Mouse (Mus musculus): Measurements from ENCODE around the gene Slc12a8. TPM values are rescaled to one million over a fixed set of nuclear protein-coding genes. Genes with fewer than 3 reads are reported as not detected.

The Slc12a8 gene
- total and polyA plus RNA-seq, 3 experiments, result 12.2 to 17.4 (median 16.5) TPM

GRCm38 (mm10) chr16:33658121-33658520 lies 141.0 kb downstream of the Slc12a8 start:
- no peak for DNase-seq (ENCODE audit: extremely low read depth)
- dilution Hi-C loops (cut with MboI; ENCODE audit: extremely low pct_ligation_motif_present, extremely low pct_unique_long_range_greater_than_20kb, low sequenced_read_pairs), result no loop called here
- no peak overlapping the region for H3K9ac ChIP-seq (ENCODE audit: insufficient read depth, low read depth)
- H3K9me3 ChIP-seq (replicated peaks; ENCODE audit: low read length), result peaks cover 2% of the 10 kb centered on the region
- in situ Hi-C loops (cut with MboI; ENCODE audit: low pct_ligation_motif_present, low pct_unique_long_range_greater_than_20kb, low sequenced_read_pairs), result no loop called here
- H3K4me2 ChIP-seq (ENCODE audit: insufficient read depth, low read depth, poor library complexity, severe bottlenecking), result no peak overlapping the region
- H3K79me2 ChIP-seq (replicated peaks; ENCODE audit: control insufficient read depth, extremely low read depth, insufficient read depth, poor library complexity, severe bottlenecking), result no peaks in the 10 kb centered on the region
- TF ChIP-seq BHLHE40 (IDR thresholded peaks at IDR 0.05; ENCODE audit: low read depth, low read length), result no peak
- TF ChIP-seq MXI1 (IDR thresholded peaks at IDR 0.05; ENCODE audit: low read depth, low read length), result no peak
- TF ChIP-seq MAX (IDR thresholded peaks at IDR 0.05; ENCODE audit: low read length), result no peak
- TF ChIP-seq MEF2A (IDR thresholded peaks at IDR 0.05; ENCODE audit: borderline replicate concordance, low read depth, low read length), result no peak
- TF ChIP-seq ZMIZ1 (IDR thresholded peaks at IDR 0.05; ENCODE audit: low read depth, low read length), result no peak
- no peak for TF ChIP-seq RCOR1 (conservative IDR thresholded peaks at IDR 0.05; ENCODE audit: low read depth, low read length)
- TF ChIP-seq NELFE (IDR thresholded peaks at IDR 0.05; ENCODE audit: low read depth, low read length), result no peak
- TF ChIP-seq MYC (IDR thresholded peaks at IDR 0.05; ENCODE audit: low read depth, low read length), result no peak
- TF ChIP-seq KAT2A (IDR thresholded peaks at IDR 0.05; ENCODE audit: insufficient replicate concordance, low read length), result no peak
- no peak for TF ChIP-seq GABPA (IDR thresholded peaks at IDR 0.05; ENCODE audit: insufficient replicate concordance, low read depth, low read length)
- TF ChIP-seq HCFC1 (IDR thresholded peaks at IDR 0.05; ENCODE audit: low read depth, low read length), result no peak
- no peak for TF ChIP-seq CHD1 (IDR thresholded peaks at IDR 0.05; ENCODE audit: low read depth, low read length)
- no peak for TF ChIP-seq POLR2A (IDR thresholded peaks at IDR 0.05; ENCODE audit: low read depth, low read length)
- no peak for TF ChIP-seq ZC3H11A (IDR thresholded peaks at IDR 0.05; ENCODE audit: low read depth, low read length)
- TF ChIP-seq JUN (IDR thresholded peaks at IDR 0.05; ENCODE audit: insufficient read depth, low read depth, low read length), result no peak
- no peak for TF ChIP-seq SMC3 (IDR thresholded peaks at IDR 0.05; ENCODE audit: low read depth, low read length)
- TF ChIP-seq JUND (conservative IDR thresholded peaks at IDR 0.05; ENCODE audit: low read depth, low read length), result no peak
- TF ChIP-seq EP300 (IDR thresholded peaks at IDR 0.05; ENCODE audit: low read length), result no peak
- TF ChIP-seq E2F4 (IDR thresholded peaks at IDR 0.05; ENCODE audit: insufficient replicate concordance, low read depth, low read length), result no peak
- H3K4me1 ChIP-seq (ENCODE audit: control insufficient read depth in 1 of 2, insufficient read depth in 2 of 2), result peaks cover 9 to 17% of the 10 kb centered on the region in 2 experiments
- H3K36me3 ChIP-seq (replicated peaks in 1 of 2; ENCODE audit: control insufficient read depth in 1 of 2, insufficient read depth in 1 of 2, low read length in 1 of 2), result peaks cover 16 to 63% of the 10 kb centered on the region in 2 experiments
- H3K4me3 ChIP-seq (replicated peaks in 1 of 3; ENCODE audit: low read depth in 2 of 3, low read length in 2 of 3, poor library complexity in 1 of 3), result no peak overlapping the region
- H3K27me3 ChIP-seq (replicated peaks), result no peaks in the 10 kb centered on the region
- H3K27ac ChIP-seq (ENCODE audit: insufficient read depth, low read depth), result no peak overlapping the region

- H3K27ac ChIP-seq (ENCODE audit: insufficient read depth, low read depth), result no peak overlapping the region
- TF ChIP-seq MAFK (IDR thresholded peaks at IDR 0.05; ENCODE audit: insufficient replicate concordance, low read length) (no peak), CHD2 (IDR thresholded peaks at IDR 0.05; ENCODE audit: low read length) (peak; percentile 34; the same call in 1 of the 2 replicates), KAT2A (IDR thresholded peaks at IDR 0.05; ENCODE audit: insufficient replicate concordance, low read length) (no peak), MAZ (IDR thresholded peaks at IDR 0.05; ENCODE audit: low read depth, low read length) (peak; percentile 51; the same call in 1 of the 2 replicates)
- DNase-seq (ENCODE audit: extremely low read depth), result no peak
- no peaks in the 10 kb centered on the region for H3K79me2 ChIP-seq (replicated peaks; ENCODE audit: control insufficient read depth, extremely low read depth, insufficient read depth, poor library complexity, severe bottlenecking)
- H3K4me2 ChIP-seq (ENCODE audit: insufficient read depth, low read depth, poor library complexity, severe bottlenecking), result no peak overlapping the region
- H3K4me1 ChIP-seq (ENCODE audit: control insufficient read depth in 1 of 2, insufficient read depth in 2 of 2), result peaks cover 9 to 17% of the 10 kb centered on the region in 2 experiments
- no peak overlapping the region for H3K4me3 ChIP-seq (replicated peaks in 1 of 3; ENCODE audit: low read depth in 2 of 3, low read length in 2 of 3, poor library complexity in 1 of 3)
- in situ Hi-C loops (cut with MboI; ENCODE audit: low pct_ligation_motif_present, low pct_unique_long_range_greater_than_20kb, low sequenced_read_pairs), result no loop called here
- H3K9ac ChIP-seq (ENCODE audit: insufficient read depth, low read depth), result no peak overlapping the region
- dilution Hi-C loops (cut with MboI; ENCODE audit: extremely low pct_ligation_motif_present, extremely low pct_unique_long_range_greater_than_20kb, low sequenced_read_pairs), result no loop called here
- H3K9me3 ChIP-seq (replicated peaks; ENCODE audit: low read length), result peaks cover 4% of the 10 kb centered on the region
- H3K36me3 ChIP-seq (replicated peaks in 1 of 2; ENCODE audit: control insufficient read depth in 1 of 2, insufficient read depth in 1 of 2, low read length in 1 of 2), result peaks cover 26 to 65% of the 10 kb centered on the region in 2 experiments
- no peaks in the 10 kb centered on the region for H3K27me3 ChIP-seq (replicated peaks)
Measured at GRCm38 (mm10) chr16:33659521-33659920, 142.4 kb downstream of the Slc12a8 start.
